Mouse (Mus musculus) erythroblast, embryonic 14.5 days (primary cell): ENCODE results near the gene Gm7978. TPM values are rescaled to one million over a fixed set of nuclear protein-coding genes. Genes with fewer than 3 reads are reported as not detected.
"Not testable (repeated sequence)": the region's sequence is repeated elsewhere in the genome, so short reads cannot be mapped to it uniquely, and the experiment has no call there.

Experiments used
- H3K27me3 ChIP-seq: 2 replicates; pipeline ENCODE4 v1.6.1; 2012; ENCODE audit warnings: inconsistent platforms; ENCODE audit not compliant: control insufficient read depth
- H3K36me3 ChIP-seq: 2 replicates; pipeline ENCODE4 v1.6.1; 2012; ENCODE audit warnings: mild to moderate bottlenecking, inconsistent platforms; ENCODE audit not compliant: control insufficient read depth
- H3K4me1 ChIP-seq: 2 replicates; pipeline ENCODE4 v1.6.1; 2012; ENCODE audit warnings: inconsistent platforms; ENCODE audit not compliant: control insufficient read depth
- H3K4me3 ChIP-seq: replicated peaks from 2 replicates; pipeline ENCODE3; 2012; ENCODE audit warnings: moderate library complexity, mild to moderate bottlenecking, inconsistent platforms
- H3K9me3 ChIP-seq: 2 replicates; pipeline ENCODE4 v1.6.1; 2012; ENCODE audit warnings: low read length, inconsistent platforms, mixed read lengths; ENCODE audit not compliant: control insufficient read depth
- polyA plus RNA-seq: library from polyadenylated mRNA; stranded (reverse); fragments of >175 nt; gene quantifications from 2 replicates; pipeline ENCODE4 v1.2.3, GENCODE M21; 2012

Gm7978 gene
- not detected in 2 replicates for polyA plus RNA-seq

DNA sequence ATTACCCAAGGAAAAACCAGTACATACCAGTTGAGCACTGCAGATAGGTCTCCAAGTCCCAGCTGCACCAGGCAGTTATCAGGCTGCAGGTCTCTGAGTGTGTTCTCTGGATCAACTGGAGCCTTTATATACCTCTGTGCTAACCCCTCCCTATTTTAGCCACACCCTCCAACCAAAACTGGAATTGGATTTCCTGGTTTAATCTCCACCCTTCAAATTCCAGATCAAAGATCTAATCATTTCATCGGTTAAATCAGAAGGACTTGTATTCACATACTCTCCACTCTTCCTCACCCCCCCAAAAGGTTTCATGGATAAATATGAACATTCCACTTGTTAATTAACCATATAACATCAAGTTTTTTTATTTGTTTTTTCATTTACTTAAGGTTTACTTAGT, at the start of gene Gm7978:
Gm7978 (minus strand) TSS at position 101 of the 400 bp plus-strand sequence.
- not testable (repeated sequence) for H3K36me3 ChIP-seq, H3K4me1 ChIP-seq, H3K4me3 ChIP-seq, H3K27me3 ChIP-seq, H3K9me3 ChIP-seq

DNA sequence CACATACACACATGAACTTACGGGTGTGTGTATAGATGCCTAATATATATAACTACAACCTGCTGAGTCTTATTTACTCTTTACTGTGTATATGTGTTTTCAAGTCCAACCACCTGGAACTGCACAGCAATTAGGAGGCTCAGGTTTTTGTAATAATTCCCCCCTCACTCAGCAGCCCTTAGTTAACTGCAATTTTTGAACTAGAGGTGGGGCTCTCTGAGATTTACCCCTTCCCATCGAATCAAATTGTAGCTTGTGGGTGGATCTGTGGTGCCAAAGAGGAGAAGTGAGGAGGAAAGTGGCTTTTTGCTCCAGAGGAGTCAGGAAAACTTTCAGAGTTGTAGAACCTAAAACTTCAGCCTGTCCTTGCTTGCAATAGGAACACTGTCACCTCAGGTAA, 39.7 kb upstream of the Gm7978 start, which contains the start of gene E330014E10Rik:
E330014E10Rik (plus strand) TSS at position 301 of the 400 bp plus-strand sequence.
- H3K9me3 ChIP-seq, H3K4me3 ChIP-seq, H3K4me1 ChIP-seq, H3K27me3 ChIP-seq, H3K36me3 ChIP-seq: not testable (repeated sequence)

DNA sequence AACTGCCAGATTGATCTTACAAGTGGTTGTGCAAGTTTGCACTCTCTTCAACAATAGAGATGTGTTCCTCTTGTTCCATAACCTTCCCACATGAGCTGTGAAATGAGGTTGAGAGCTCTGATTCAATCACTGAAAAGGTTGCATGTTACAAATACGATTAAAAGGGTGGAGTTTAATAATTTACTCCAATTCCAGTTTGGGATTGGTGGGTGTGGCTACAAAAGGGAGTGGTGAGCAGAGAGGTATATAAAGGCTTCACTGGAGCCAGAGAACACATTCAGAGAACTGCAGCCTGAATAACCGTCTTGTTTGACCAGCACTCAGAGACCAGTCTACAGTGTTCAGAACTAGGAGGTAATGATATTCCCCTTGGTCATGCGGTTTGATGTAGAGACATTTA, 5.7 kb upstream of the Gm7978 start, which contains the start of gene Gm7982:
Gm7982 (plus strand) TSS at position 301 of the 400 bp plus-strand sequence.
- H3K9me3 ChIP-seq, H3K36me3 ChIP-seq, H3K4me3 ChIP-seq, H3K27me3 ChIP-seq, H3K4me1 ChIP-seq: not testable (repeated sequence)

Other genes with a start within 250 kb of the Gm7978 start
- gene Gm3286, start 225.4 kb downstream of the Gm7978 start, polyA plus RNA-seq, result not detected in 2 replicates
- gene Gm7971, start 141.3 kb downstream of the Gm7978 start, polyA plus RNA-seq, result not detected in 2 replicates
- gene Gm7982, start 5.8 kb upstream of the Gm7978 start, polyA plus RNA-seq, result not detected in 2 replicates
- not detected in 2 replicates for gene E330014E10Rik, start 39.8 kb upstream of the Gm7978 start, polyA plus RNA-seq
- not detected in 2 replicates for gene Cxcl13, start 220.8 kb upstream of the Gm7978 start, polyA plus RNA-seq